In genomic region chr2:28236447-28236846, GRCm38 (mm10) we compare ENCODE assay signal across 21 mouse cellular contexts. TPM values are rescaled to one million over a fixed set of nuclear protein-coding genes. Genes with fewer than 3 reads are reported as not detected.
DNase-seq lines count a peak whose midpoint lies in the region; ATAC-seq lines count a peak whose summit lies in the region.
"Had no signal": no experiment of that assay in that cellular context is flagged by ENCODE, and none has a peak within 500 bp of the region (broad histone marks: within the 10 kb centered on the region; RNA-seq: fewer than 3 reads in every experiment).

No protein-coding gene starts in this region.

- no peaks in the 10 kb centered on the region for H3K36me3 ChIP-seq in embryonic facial prominence, embryonic 14.5 days (ENCODE audit: control insufficient read depth, insufficient read depth, low read length)
- H3K36me3 ChIP-seq in embryonic facial prominence, embryonic 10.5 days (replicated peaks), result no peaks in the 10 kb centered on the region
- no peaks in the 10 kb centered on the region for H3K36me3 ChIP-seq in embryonic facial prominence, embryonic 15.5 days
- H3K36me3 ChIP-seq: G1E had no signal

- no peak overlapping the region for H3K9ac ChIP-seq in embryonic facial prominence, embryonic 14.5 days (ENCODE audit: low read depth, low read length)
- H3K9ac ChIP-seq in embryonic facial prominence, embryonic 15.5 days, result no peak overlapping the region

- H3K4me2 ChIP-seq in embryonic facial prominence, embryonic 14.5 days (ENCODE audit: low read depth, low read length), result no peak overlapping the region
- no peak overlapping the region for H3K4me2 ChIP-seq in embryonic facial prominence, embryonic 15.5 days (replicated peaks)

- ATAC-seq in embryonic facial prominence, embryonic 14.5 days (ENCODE audit: low read depth), result peak; percentile 55; the same call in 1 of the 2 replicates
- ATAC-seq in embryonic facial prominence, embryonic 15.5 days (ENCODE audit: insufficient number of reproducible peaks, low FRiP score, low TSS enrichment, low read depth), result peak; percentile 65; the same call in 1 of the 2 replicates
- ATAC-seq: activated CD4-positive, CD25-positive, alpha-beta regulatory T cell, adult 4 months; CD4-positive, CD25-positive, alpha-beta regulatory T cell, adult 4 months; Patski had no signal

- DNase-seq in embryonic facial prominence, embryonic 14.5 days (ENCODE audit: low spot score), result peak; percentile 55
- DNase-seq in embryonic facial prominence, embryonic 10.5 days (ENCODE audit: low spot score), result no peak
- DNase-seq in MN1 (ENCODE audit: low spot score), result peak; percentile 60
- DNase-seq in adrenal gland, postnatal 14 days, result no peak
- DNase-seq in layer of hippocampus, postnatal 25 days (ENCODE audit: extremely low spot score in 1 of 2, low spot score in 1 of 2), result no peak
- DNase-seq: adrenal gland, adult 2 months; adrenal gland, adult 8-10 months; adrenal gland, postnatal 10 days; adrenal gland, postnatal 25 days; adrenal gland, postnatal 36 days; B cell, adult 2 months; cerebellum, adult 11 months; cerebellum, adult 11-12 months; cerebellum, adult 18-20 months; cerebellum, adult 2 months; cerebellum, adult 8-10 months had no signal

- no peaks in the 10 kb centered on the region for H3K4me1 ChIP-seq in embryonic facial prominence, embryonic 14.5 days (ENCODE audit: control insufficient read depth, insufficient read depth, low read length)
- H3K4me1 ChIP-seq in embryonic facial prominence, embryonic 10.5 days, result no peaks in the 10 kb centered on the region
- no peaks in the 10 kb centered on the region for H3K4me1 ChIP-seq in embryonic facial prominence, embryonic 15.5 days

- H3K4me3 ChIP-seq in embryonic facial prominence, embryonic 14.5 days (ENCODE audit: low read depth, low read length), result no peak overlapping the region
- no peak overlapping the region for H3K4me3 ChIP-seq in embryonic facial prominence, embryonic 10.5 days
- no peak overlapping the region for H3K4me3 ChIP-seq in embryonic facial prominence, embryonic 15.5 days (replicated peaks)

- H3K27ac ChIP-seq in embryonic facial prominence, embryonic 14.5 days (replicated peaks; ENCODE audit: low read depth, low read length), result no peak overlapping the region
- no peak overlapping the region for H3K27ac ChIP-seq in embryonic facial prominence, embryonic 10.5 days (replicated peaks)
- H3K27ac ChIP-seq in embryonic facial prominence, embryonic 15.5 days (replicated peaks), result no peak overlapping the region

- 65% methylated on average over 6 of the region's 6 CpGs for WGBS in embryonic facial prominence, embryonic 14.5 days
- 83% methylated on average over 6 of the region's 6 CpGs for WGBS in embryonic facial prominence, embryonic 10.5 days
- 66% methylated on average over 6 of the region's 6 CpGs for WGBS in embryonic facial prominence, embryonic 15.5 days

- H3K9me3 ChIP-seq in embryonic facial prominence, embryonic 14.5 days (ENCODE audit: control insufficient read depth, low read length), result peaks cover 4% of the 10 kb centered on the region; the same call in 1 of the 2 replicates
- no peaks in the 10 kb centered on the region for H3K9me3 ChIP-seq in embryonic facial prominence, embryonic 10.5 days
- H3K9me3 ChIP-seq in embryonic facial prominence, embryonic 15.5 days (replicated peaks), result no peaks in the 10 kb centered on the region
- H3K9me3 ChIP-seq: G1E had no signal

- no peaks in the 10 kb centered on the region for H3K27me3 ChIP-seq in embryonic facial prominence, embryonic 14.5 days (replicated peaks; ENCODE audit: control insufficient read depth, insufficient read depth, low read length)
- no peaks in the 10 kb centered on the region for H3K27me3 ChIP-seq in embryonic facial prominence, embryonic 10.5 days (replicated peaks; ENCODE audit: low read depth, poor library complexity, severe bottlenecking)
- no peaks in the 10 kb centered on the region for H3K27me3 ChIP-seq in embryonic facial prominence, embryonic 15.5 days
- H3K27me3 ChIP-seq: Patski had no signal

RNA-seq across cellular contexts. Expression of gene Olfm1, which starts 43.7 kb away (rescaled TPM):
- 45.1 and 46.1 TPM in 2 replicates for polyA plus RNA-seq in embryonic facial prominence, embryonic 14.5 days (2014; fragmentation: Nextera tagmentation; extraction: Ambion mirVana)
- 16.8 and 20.4 TPM in 2 replicates for polyA plus RNA-seq in embryonic facial prominence, embryonic 10.5 days (2016; fragmentation: Nextera tagmentation; extraction: Ambion mirVana)
- 34.5 and 35.7 TPM in 2 replicates for polyA plus RNA-seq in embryonic facial prominence, embryonic 15.5 days (2015; fragmentation: Nextera tagmentation; extraction: Ambion mirVana)
- total RNA-seq in adrenal gland, postnatal 14 days (2021), result 32.3 and 37.4 TPM in 2 replicates
- 1,000 to 10,000 TPM; 1,583 to 1,720 TPM for total RNA-seq in layer of hippocampus, postnatal 25 days (2021)
- polyA plus RNA-seq: CD4-positive, CD25-positive, alpha-beta regulatory T cell, adult 4 months had no signal

Comparison
In these comparisons a context has a peak if more than half of its experiments do, and no peak if none do; other contexts are left out.
1. DNase-seq: peak in embryonic facial prominence, embryonic 14.5 days (single experiment) and MN1 (single experiment); none in embryonic facial prominence, embryonic 10.5 days (single experiment), adrenal gland, postnatal 14 days (single experiment) and layer of hippocampus, postnatal 25 days (0 of 2).